Mouse (Mus musculus) liver, adult 2 months (tissue): Measurements from ENCODE around the gene Tnfrsf14.

ENCODE experiments used
- CTCF ChIP-seq: fragments of 200-500 bp; IDR thresholded peaks from 2 replicates; pipeline ENCODE4 v1.5.1; 2011; ENCODE audit warnings: low read depth, low read length, control low read depth
- POLR2A ChIP-seq: fragments of 200-500 bp; IDR thresholded peaks from 2 replicates; pipeline ENCODE4 v1.6.1; 2011; ENCODE audit warnings: low read length, control low read depth; ENCODE audit not compliant: insufficient read depth; ENCODE audit errors: extremely low read depth

DNA sequence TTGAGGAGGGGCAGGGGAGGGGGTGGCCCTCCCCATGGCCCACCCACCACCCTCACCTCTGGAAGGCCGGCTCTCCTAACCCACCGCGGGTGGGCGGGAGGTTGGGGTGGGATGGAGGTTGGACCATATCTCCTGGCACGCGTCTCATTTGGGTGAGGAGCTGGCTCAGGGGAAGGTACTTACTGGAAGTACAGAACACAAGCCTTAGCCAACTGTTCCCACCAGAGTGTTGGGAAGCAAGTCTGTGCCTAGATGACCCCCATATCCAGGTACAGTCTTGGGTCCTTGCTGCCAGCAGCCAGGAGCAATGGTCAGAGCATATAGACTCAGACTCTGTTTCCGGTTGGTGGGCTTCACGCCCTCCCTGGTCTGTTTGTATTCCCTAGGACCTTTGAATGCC is 30.3 kb upstream of the Tnfrsf14 start:
- TF ChIP-seq CTCF (no peak), POLR2A (no peak)
